Comparison of ENCODE assay signal across 19 mouse cellular contexts in the genomic region with DNA sequence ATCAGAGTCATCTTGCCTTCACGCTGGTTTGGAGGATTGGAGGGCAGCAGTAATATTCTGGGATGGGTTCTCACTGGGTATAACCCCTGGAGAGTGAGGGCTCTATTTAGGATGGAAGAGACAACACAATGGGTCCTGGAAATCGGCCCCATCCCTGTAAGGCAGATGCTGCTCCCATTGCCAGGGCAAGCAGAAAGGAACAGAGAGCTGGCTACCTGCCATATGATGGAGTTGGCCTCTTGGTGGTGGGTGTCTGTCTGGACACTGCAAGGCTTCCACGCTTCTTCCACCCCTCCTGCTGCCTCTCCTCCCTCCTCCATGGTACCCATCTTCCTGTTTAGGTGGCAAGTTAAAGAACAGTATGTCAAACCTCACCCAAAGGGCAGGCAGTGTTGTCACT.
"Had no signal": no experiment of that assay in that cellular context is flagged by ENCODE, and none has a peak within 500 bp of the region (broad histone marks: within the 10 kb centered on the region; RNA-seq: fewer than 3 reads in every experiment).

No protein-coding gene starts in this region.

- H3K4me3 ChIP-seq: liver, embryonic 13.5 days; liver, embryonic 15.5 days; megakaryocyte, embryonic 14.5 days; midbrain, embryonic 13.5 days; midbrain, embryonic 15.5 days; neural tube, embryonic 13.5 days; neural tube, embryonic 15.5 days had no signal

- H3K27me3 ChIP-seq: liver, embryonic 13.5 days; liver, embryonic 15.5 days; megakaryocyte, embryonic 14.5 days; midbrain, embryonic 13.5 days; midbrain, embryonic 15.5 days; neural tube, embryonic 13.5 days; neural tube, embryonic 15.5 days had no signal

- DNase-seq: liver, embryonic 13.5 days; liver, postnatal 0 days; retina, postnatal 1 day; right cerebral cortex, adult 18-20 months; right cerebral cortex, postnatal 25 days; right cerebral cortex, postnatal 4 days; spleen, adult 18-20 months; thymus, adult 2 months; thymus, postnatal 25 days; thymus, postnatal 4 days had no signal

- ATAC-seq: liver, postnatal 0 days; midbrain, embryonic 13.5 days; midbrain, embryonic 15.5 days had no signal

- H3K36me3 ChIP-seq: liver, embryonic 13.5 days; liver, embryonic 15.5 days; midbrain, embryonic 13.5 days; midbrain, embryonic 15.5 days; neural tube, embryonic 13.5 days; neural tube, embryonic 15.5 days had no signal

- H3K4me2 ChIP-seq: liver, embryonic 13.5 days; liver, embryonic 15.5 days; lung, embryonic 14.5 days; midbrain, embryonic 11.5 days; midbrain, embryonic 13.5 days; midbrain, embryonic 15.5 days; neural tube, embryonic 13.5 days; neural tube, embryonic 15.5 days had no signal

- H3K9ac ChIP-seq: liver, embryonic 13.5 days; liver, embryonic 15.5 days; liver, postnatal 0 days; lung, embryonic 14.5 days; midbrain, embryonic 13.5 days; midbrain, embryonic 15.5 days; neural tube, embryonic 13.5 days; neural tube, embryonic 15.5 days had no signal

- H3K4me1 ChIP-seq: liver, embryonic 13.5 days; liver, embryonic 15.5 days; megakaryocyte, embryonic 14.5 days; midbrain, embryonic 13.5 days had no signal

- H3K9me3 ChIP-seq: liver, embryonic 13.5 days; liver, embryonic 15.5 days; midbrain, embryonic 13.5 days; midbrain, embryonic 15.5 days; neural tube, embryonic 13.5 days; neural tube, embryonic 15.5 days had no signal

- H3K27ac ChIP-seq: liver, embryonic 13.5 days; liver, embryonic 15.5 days; macrophage; midbrain, embryonic 13.5 days; midbrain, embryonic 15.5 days; neural tube, embryonic 13.5 days; neural tube, embryonic 15.5 days had no signal
